Mouse (Mus musculus) hindbrain, embryonic 12.5 days (tissue): ENCODE measurements at regions not wholly inside any gene's neighbourhood (a gene's known extent, or its start where the extent isn't known, plus 50 kb on each side); places are given as distances from the start of the nearest gene placed in this dataset.
A peak's percentile ranks its signal among the peaks of the same experiment; 100 is the strongest.
"Not testable (repeated sequence)": the region's sequence is repeated elsewhere in the genome, so short reads cannot be mapped to it uniquely, and the experiment has no call there.

ENCODE experiments used
- ATAC-seq: fragments of 200-750 bp; cut with Nextera tagmentation; 2 replicates; pipeline ENCODE4 v1.8.0; 2017; ENCODE audit warnings: moderate TSS enrichment; ENCODE audit not compliant: low FRiP score
- H3K27ac ChIP-seq: fragments of 300-500 bp; sonication (generic); 2 replicates; pipeline ENCODE4 v1.5.1; 2016; ENCODE audit warnings: mild to moderate bottlenecking
- H3K27me3 ChIP-seq: fragments of 300-500 bp; sonication (generic); 2 replicates; pipeline ENCODE4 v1.6.1; 2016; ENCODE audit warnings: mild to moderate bottlenecking
- H3K36me3 ChIP-seq: fragments of 300-500 bp; sonication (generic); 2 replicates; pipeline ENCODE4 v1.6.1; 2016; ENCODE audit warnings: mild to moderate bottlenecking
- H3K4me1 ChIP-seq: fragments of 300-500 bp; sonication (generic); 2 replicates; pipeline ENCODE4 v1.6.1; 2016
- H3K4me2 ChIP-seq: fragments of 300-500 bp; sonication (generic); replicated peaks from 2 replicates; pipeline ENCODE4 v1.6.1; 2016; ENCODE audit warnings: mild to moderate bottlenecking
- H3K4me3 ChIP-seq: fragments of 300-500 bp; sonication (generic); 2 replicates; pipeline ENCODE4 v1.5.1; 2016; ENCODE audit warnings: mild to moderate bottlenecking
- H3K9ac ChIP-seq: fragments of 300-500 bp; sonication (generic); 2 replicates; pipeline ENCODE4 v1.6.1; 2016; ENCODE audit warnings: mild to moderate bottlenecking, moderate library complexity
- H3K9me3 ChIP-seq: fragments of 300-500 bp; sonication (generic); replicated peaks from 2 replicates; pipeline ENCODE4 v1.6.1; 2016; ENCODE audit warnings: mild to moderate bottlenecking
- WGBS: fragments of 180-500 bp; shearing (Covaris S2); methylation state at CpG from one replicate; pipeline ENCODE4 v1.1.7; 2016; 5-methylcytosine and 5-hydroxymethylcytosine counted together

DNA sequence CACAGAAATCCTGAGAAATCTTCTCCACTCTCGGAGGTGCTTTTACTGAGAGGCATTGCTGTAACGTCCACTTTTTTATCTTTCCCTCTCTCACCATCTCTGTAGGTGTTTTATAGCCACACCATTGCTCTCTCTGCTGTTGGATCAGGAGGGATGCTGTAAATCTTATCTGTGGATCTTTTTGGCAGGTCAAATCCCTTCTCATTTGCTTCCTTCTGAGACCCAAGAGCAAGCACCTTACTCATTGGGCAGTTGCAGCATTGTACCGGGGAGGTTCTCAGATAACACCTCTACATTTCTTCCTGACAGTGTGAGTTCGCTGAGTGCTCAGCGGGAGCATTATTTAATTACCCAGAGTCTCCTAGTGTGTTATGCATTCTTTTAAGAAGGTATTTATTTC is 75.5 kb upstream of the Acpp start:
- no peak for ATAC-seq
- H3K27me3 ChIP-seq: peaks cover 3% of the 10 kb centered on the region; the same call in 1 of the 2 replicates
- H3K4me1 ChIP-seq: peaks cover 5% of the 10 kb centered on the region; the same call in 1 of the 2 replicates
- H3K9ac ChIP-seq: no peak overlapping the region
- H3K27ac ChIP-seq: no peak overlapping the region
- no peak overlapping the region for H3K4me3 ChIP-seq
- WGBS: 58% methylated on average over 5 of the region's 5 CpGs
- no peaks in the 10 kb centered on the region for H3K9me3 ChIP-seq
- H3K36me3 ChIP-seq: no peaks in the 10 kb centered on the region
- H3K4me2 ChIP-seq: no peak overlapping the region

DNA sequence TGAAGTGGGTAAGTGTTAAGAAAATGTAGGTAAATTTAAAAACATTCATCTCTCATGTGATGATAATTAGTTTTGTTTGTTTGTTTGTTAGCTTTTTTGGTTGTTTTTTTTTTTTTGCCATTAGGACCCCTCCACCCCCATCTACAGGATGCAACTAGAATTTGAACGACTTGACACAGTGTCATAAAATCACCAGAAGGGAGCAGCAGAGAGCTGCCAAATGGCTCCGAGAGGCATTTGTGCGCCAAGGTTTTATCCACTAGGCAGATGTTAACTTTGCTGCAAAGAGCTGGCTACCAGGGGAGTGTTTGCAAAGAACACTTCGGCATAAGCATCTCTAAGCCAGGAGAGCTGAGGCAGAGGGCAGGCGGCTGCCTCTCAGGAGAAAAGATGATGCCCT is 72.7 kb upstream of the Acpp start:
- H3K9me3 ChIP-seq: no peaks in the 10 kb centered on the region
- peaks cover 3% of the 10 kb centered on the region; the same call in 1 of the 2 replicates for H3K27me3 ChIP-seq
- H3K4me3 ChIP-seq: no peak overlapping the region
- peak overlapping the region; percentile 17; the same call in 1 of the 2 replicates for H3K4me2 ChIP-seq
- H3K36me3 ChIP-seq: no peaks in the 10 kb centered on the region
- WGBS: 6% methylated on average over 5 of the region's 5 CpGs
- H3K9ac ChIP-seq: no peak overlapping the region
- peaks cover 12% of the 10 kb centered on the region; the same call in 1 of the 2 replicates for H3K4me1 ChIP-seq
- ATAC-seq: no peak
- no peak overlapping the region for H3K27ac ChIP-seq

- Histone ChIP-seq H3K9ac (peak overlapping the region; percentile 29; the same call in 1 of the 2 replicates), H3K4me1 (peaks cover 12% of the 10 kb centered on the region; the same call in 1 of the 2 replicates), H3K4me3 (peak overlapping the region; percentile 29), H3K9me3 (no peaks in the 10 kb centered on the region), H3K36me3 (no peaks in the 10 kb centered on the region), H3K4me2 (peak overlapping the region; percentile 55), H3K27ac (no peak overlapping the region), H3K27me3 (peaks cover 3% of the 10 kb centered on the region; the same call in 1 of the 2 replicates)
- ATAC-seq: no peak
- WGBS: 27% methylated on average over 12 of the region's 12 CpGs
Observed at GRCm38 (mm10) chr9:104409381-104409780, 71.8 kb upstream of the Acpp start.

DNA sequence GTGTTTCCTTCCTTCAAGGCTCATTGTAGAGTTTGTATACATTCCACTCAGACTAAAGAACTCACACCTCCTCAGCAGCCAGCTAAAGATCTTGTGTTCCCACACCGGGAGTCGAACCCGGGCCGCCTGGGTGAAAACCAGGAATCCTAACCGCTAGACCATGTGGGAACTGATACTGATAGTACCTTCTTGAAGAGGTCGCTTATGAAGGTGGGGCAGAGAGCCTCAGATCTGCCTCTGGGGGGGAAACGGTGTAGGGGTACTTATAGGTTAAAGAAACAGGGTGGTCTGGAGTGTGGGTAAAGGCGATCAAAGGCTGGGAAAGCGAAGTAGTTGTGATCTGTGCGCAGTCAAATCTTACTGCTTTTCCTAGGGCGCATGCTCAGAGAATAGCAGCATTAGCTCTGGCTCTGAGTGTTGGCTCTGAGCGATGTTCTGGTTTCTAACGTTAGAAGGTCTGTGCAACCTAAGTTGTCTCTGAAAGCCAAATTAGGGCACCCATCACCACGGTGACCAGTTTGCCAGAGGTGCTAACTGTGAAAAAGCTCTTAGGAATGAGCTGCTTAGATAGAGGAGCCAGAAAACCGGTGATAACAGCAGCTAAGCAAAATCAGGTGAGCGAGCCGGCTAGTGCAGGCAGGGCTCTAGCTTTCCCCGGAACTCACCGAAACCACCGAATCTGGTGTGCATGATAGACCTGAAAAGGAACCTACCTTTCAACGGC is 71.2 kb upstream of the Acpp start:
- ATAC-seq: no peak
- Histone ChIP-seq H3K4me2 (peak overlapping the region; percentile 55), H3K9ac (no peak overlapping the region; the same call in 1 of the 2 replicates), H3K4me1 (peaks cover 12% of the 10 kb centered on the region; the same call in 1 of the 2 replicates), H3K27me3 (peaks cover 3% of the 10 kb centered on the region; the same call in 1 of the 2 replicates), H3K27ac (no peak overlapping the region), H3K9me3 (no peaks in the 10 kb centered on the region), H3K4me3 (peak overlapping the region; percentile 29), H3K36me3 (no peaks in the 10 kb centered on the region)
- WGBS: 21% methylated on average over 21 of the region's 21 CpGs

DNA sequence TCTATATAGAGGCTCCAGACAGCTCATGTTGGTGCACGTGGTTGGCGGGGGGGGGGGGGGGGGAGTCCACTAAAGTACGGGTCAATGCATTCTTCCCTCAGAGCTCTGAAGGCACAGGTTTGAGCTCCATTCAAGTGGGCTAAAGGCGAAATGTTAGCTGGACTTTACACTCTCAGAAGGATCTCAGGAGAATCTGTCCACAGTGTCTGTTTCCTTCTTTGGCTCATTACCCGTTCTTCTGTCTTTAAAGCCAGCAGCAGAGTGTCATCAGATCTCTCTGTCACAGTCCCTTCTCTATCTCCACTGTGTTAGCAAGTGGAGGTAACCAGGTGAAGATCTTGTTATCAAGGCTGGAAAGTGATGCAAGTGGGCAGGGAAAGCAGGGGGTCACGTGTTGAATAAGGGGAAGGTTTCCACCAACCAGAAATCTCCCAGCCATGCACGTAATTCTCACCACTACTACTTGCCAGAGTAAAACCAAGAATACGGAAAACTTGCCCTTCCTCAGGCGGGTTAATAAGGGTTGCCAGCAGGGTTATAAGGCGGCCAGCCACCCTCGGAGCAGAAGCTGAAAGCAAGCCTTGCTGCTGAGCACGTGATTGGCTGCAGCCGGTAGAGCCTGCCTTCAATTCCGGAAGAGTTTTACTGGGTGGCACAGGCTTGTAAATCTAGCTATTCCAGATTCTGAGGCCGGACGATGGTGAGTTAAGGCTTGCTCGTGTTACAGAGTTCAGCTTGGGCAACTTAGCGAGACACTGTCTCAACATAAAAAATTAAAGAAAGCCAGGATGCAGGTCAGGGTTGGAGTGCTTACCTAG is 70.2 kb upstream of the Acpp start:
- peaks cover 12% of the 10 kb centered on the region; the same call in 1 of the 2 replicates for H3K4me1 ChIP-seq
- H3K27me3 ChIP-seq: peaks cover 3% of the 10 kb centered on the region; the same call in 1 of the 2 replicates
- H3K9ac ChIP-seq: no peak overlapping the region
- WGBS: 17% methylated on average over 17 of the region's 18 CpGs
- H3K36me3 ChIP-seq: no peaks in the 10 kb centered on the region
- H3K27ac ChIP-seq: no peak overlapping the region
- peak overlapping the region; percentile 55 for H3K4me2 ChIP-seq
- H3K9me3 ChIP-seq: no peaks in the 10 kb centered on the region
- peak overlapping the region; percentile 27 for H3K4me3 ChIP-seq
- no peak for ATAC-seq

GRCm38 (mm10) chr9:104407011-104407410 is 69.5 kb upstream of the Acpp start:
- no peak overlapping the region for H3K27ac ChIP-seq
- H3K36me3 ChIP-seq: no peaks in the 10 kb centered on the region
- 36% methylated on average over 2 of the region's 2 CpGs for WGBS
- no peak for ATAC-seq
- no peaks in the 10 kb centered on the region for H3K9me3 ChIP-seq
- H3K4me2 ChIP-seq: no peak overlapping the region
- H3K9ac ChIP-seq: no peak overlapping the region
- peaks cover 3% of the 10 kb centered on the region; the same call in 1 of the 2 replicates for H3K27me3 ChIP-seq
- H3K4me3 ChIP-seq: no peak overlapping the region
- peaks cover 12% of the 10 kb centered on the region; the same call in 1 of the 2 replicates for H3K4me1 ChIP-seq

DNA sequence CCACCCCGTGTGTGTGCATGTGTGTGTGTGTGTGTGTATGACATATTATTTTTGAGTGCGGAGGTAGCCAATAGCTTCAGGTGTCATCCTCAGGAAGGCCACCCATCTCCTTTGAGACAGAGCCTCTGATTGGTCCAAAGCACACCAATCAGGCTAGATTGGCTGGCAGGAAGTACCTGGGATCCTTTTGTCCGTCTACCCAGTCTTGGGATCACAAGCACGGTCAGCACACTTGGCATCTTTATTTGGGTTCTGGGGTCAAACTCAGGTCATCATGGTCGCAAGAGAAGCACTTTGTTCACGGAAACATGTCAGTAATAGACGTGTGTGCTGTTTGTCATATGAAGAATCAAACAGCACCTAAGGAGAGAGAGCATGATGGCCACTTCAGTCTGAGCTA is 68.9 kb upstream of the Acpp start:
- H3K9ac ChIP-seq: no peak overlapping the region
- H3K9me3 ChIP-seq: no peaks in the 10 kb centered on the region
- H3K4me3 ChIP-seq: no peak overlapping the region
- WGBS: 80% methylated on average over 7 of the region's 7 CpGs
- H3K4me1 ChIP-seq: peaks cover 12% of the 10 kb centered on the region; the same call in 1 of the 2 replicates
- ATAC-seq: no peak
- H3K4me2 ChIP-seq: no peak overlapping the region
- peaks cover 3% of the 10 kb centered on the region; the same call in 1 of the 2 replicates for H3K27me3 ChIP-seq
- no peaks in the 10 kb centered on the region for H3K36me3 ChIP-seq
- H3K27ac ChIP-seq: no peak overlapping the region

DNA sequence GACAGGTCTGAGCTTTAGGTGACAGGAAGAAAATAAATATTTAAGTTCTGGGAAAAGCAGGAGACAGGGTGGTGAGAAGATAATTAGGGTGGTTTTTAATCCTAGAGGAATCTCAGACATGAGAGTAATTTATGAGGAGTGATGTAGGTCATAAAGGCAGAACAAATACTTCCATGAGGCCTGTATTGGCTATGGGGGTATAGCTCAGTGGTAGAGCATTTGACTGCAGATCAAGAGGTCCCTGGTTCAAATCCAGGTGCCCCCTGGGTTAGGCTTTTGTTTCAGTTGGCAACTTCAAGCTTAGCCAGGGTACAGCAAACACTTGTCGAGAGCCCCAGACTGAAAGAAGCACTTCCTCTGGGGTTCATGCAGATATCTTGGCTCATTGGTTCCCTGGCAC is 66.3 kb upstream of the Acpp start:
- Histone ChIP-seq H3K27ac (no peak overlapping the region), H3K36me3 (no peaks in the 10 kb centered on the region), H3K4me3 (no peak overlapping the region), H3K4me2 (no peak overlapping the region), H3K9me3 (no peaks in the 10 kb centered on the region), H3K4me1 (peaks cover 7% of the 10 kb centered on the region; the same call in 1 of the 2 replicates), H3K9ac (no peak overlapping the region), H3K27me3 (no peaks in the 10 kb centered on the region; the same call in 1 of the 2 replicates)
- 60% methylated on average over 1 of the region's 1 CpGs for WGBS
- no peak for ATAC-seq

DNA sequence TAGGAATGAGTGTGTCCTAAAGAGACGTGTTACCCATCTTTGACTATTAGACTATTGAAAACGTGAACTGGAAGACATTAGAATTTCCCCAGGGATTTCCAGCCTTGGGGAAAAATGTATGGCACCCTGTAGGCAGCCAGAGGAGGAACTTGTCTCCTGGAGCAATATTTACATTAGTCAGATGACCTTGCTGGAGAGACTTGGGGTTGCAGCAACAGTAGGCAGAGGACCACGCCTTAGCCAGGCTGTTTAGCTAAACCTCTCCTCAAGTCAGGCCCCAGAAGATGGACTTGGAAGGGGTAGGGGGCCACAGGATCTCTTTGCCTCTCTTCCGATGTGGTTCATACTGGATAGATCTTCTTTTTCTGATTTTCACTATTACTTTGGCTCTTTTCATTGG is 64.1 kb upstream of the Acpp start:
- Histone ChIP-seq H3K36me3 (no peaks in the 10 kb centered on the region), H3K9ac (no peak overlapping the region), H3K27ac (no peak overlapping the region), H3K4me3 (no peak overlapping the region), H3K9me3 (no peaks in the 10 kb centered on the region), H3K4me1 (no peaks in the 10 kb centered on the region), H3K4me2 (no peak overlapping the region), H3K27me3 (no peaks in the 10 kb centered on the region)
- WGBS: 85% methylated on average over 4 of the region's 4 CpGs
- ATAC-seq: no peak

GRCm38 (mm10) chr9:104399927-104400326 is 62.4 kb upstream of the Acpp start:
- Histone ChIP-seq H3K27ac (no peak overlapping the region), H3K9me3 (no peaks in the 10 kb centered on the region), H3K4me2 (no peak overlapping the region), H3K36me3 (no peaks in the 10 kb centered on the region), H3K27me3 (no peaks in the 10 kb centered on the region), H3K4me3 (no peak overlapping the region), H3K9ac (no peak overlapping the region), H3K4me1 (no peaks in the 10 kb centered on the region)
- no peak for ATAC-seq
- 83% methylated on average over 1 of the region's 1 CpGs for WGBS

GRCm38 (mm10) chr9:104398484-104398883 is 60.9 kb upstream of the Acpp start:
- not testable (repeated sequence) for H3K4me2 ChIP-seq, H3K9me3 ChIP-seq, H3K4me1 ChIP-seq, H3K4me3 ChIP-seq, H3K27ac ChIP-seq, H3K36me3 ChIP-seq, ATAC-seq, H3K27me3 ChIP-seq, H3K9ac ChIP-seq
- 74% methylated on average over 4 of the region's 4 CpGs for WGBS

GRCm38 (mm10) chr9:104387805-104388204 is 50.3 kb upstream of the Acpp start:
- H3K36me3 ChIP-seq: no peaks in the 10 kb centered on the region
- WGBS: 94% methylated on average over 7 of the region's 7 CpGs
- H3K27ac ChIP-seq: no peak overlapping the region
- H3K9me3 ChIP-seq: no peaks in the 10 kb centered on the region
- H3K9ac ChIP-seq: no peak overlapping the region
- ATAC-seq: no peak
- no peak overlapping the region for H3K4me3 ChIP-seq
- no peaks in the 10 kb centered on the region for H3K27me3 ChIP-seq
- H3K4me1 ChIP-seq: no peaks in the 10 kb centered on the region
- no peak overlapping the region for H3K4me2 ChIP-seq
